Mouse (Mus musculus) ES-E14 (cell line): Measurements from ENCODE around the gene Mettl26.

Source experiments
- CHD2 ChIP-seq: IDR thresholded peaks from 2 replicates; pipeline ENCODE4 v1.6.1; 2014; ENCODE audit warnings: mild to moderate bottlenecking, low read depth, low read length, inconsistent platforms
- HCFC1 ChIP-seq: IDR thresholded peaks from 2 replicates; pipeline ENCODE4 v1.6.1; 2012; ENCODE audit warnings: low read length, inconsistent platforms, borderline replicate concordance; ENCODE audit not compliant: insufficient read depth
- ZC3H11A ChIP-seq: IDR thresholded peaks from 2 replicates; pipeline ENCODE4 v1.6.1; 2012; ENCODE audit warnings: low read depth, mild to moderate bottlenecking, inconsistent platforms, low read length, borderline replicate concordance
- ZNF384 ChIP-seq: IDR thresholded peaks from 2 replicates; pipeline ENCODE4 v1.6.1; 2012; ENCODE audit warnings: low read depth, low read length, inconsistent platforms

- no peak for TF ChIP-seq CHD2
- no peak for TF ChIP-seq ZNF384
- no peak for TF ChIP-seq ZC3H11A
- no peak for TF ChIP-seq HCFC1
Observed at GRCm38 (mm10) chr17:25882306-25882705, 7.4 kb downstream of the Mettl26 start.
